Mouse (Mus musculus) kidney, embryonic 16.5 days (tissue): ENCODE results near the gene Fkbp14. TPM values are rescaled to one million over a fixed set of nuclear protein-coding genes. Genes with fewer than 3 reads are reported as not detected.

Experiments used
- ATAC-seq: fragments of 200-750 bp; cut with Nextera tagmentation; 2 replicates; pipeline ENCODE4 v1.8.0; 2017; ENCODE audit warnings: moderate TSS enrichment; ENCODE audit not compliant: low FRiP score, low TSS enrichment
- H3K27ac ChIP-seq: fragments of 300-500 bp; sonication (generic); 2 replicates; pipeline ENCODE4 v1.5.1; 2014; ENCODE audit warnings: low read length
- H3K27me3 ChIP-seq: fragments of 300-500 bp; sonication (generic); 2 replicates; pipeline ENCODE4 v1.6.1; 2014; ENCODE audit warnings: low read length, control low read depth, mixed read lengths; ENCODE audit not compliant: insufficient read depth
- H3K36me3 ChIP-seq: fragments of 300-500 bp; sonication (generic); 2 replicates; pipeline ENCODE4 v1.6.1; 2014; ENCODE audit warnings: low read length, control low read depth, mixed read lengths; ENCODE audit not compliant: insufficient read depth
- H3K4me1 ChIP-seq: fragments of 300-500 bp; sonication (generic); 2 replicates; pipeline ENCODE4 v1.6.1; 2014; ENCODE audit warnings: low read length, control low read depth, mixed read lengths; ENCODE audit not compliant: insufficient read depth
- H3K4me2 ChIP-seq: fragments of 300-500 bp; sonication (generic); replicated peaks from 2 replicates; pipeline ENCODE4 v1.6.1; 2014; ENCODE audit warnings: low read depth, low read length
- H3K4me3 ChIP-seq: fragments of 300-500 bp; sonication (generic); 2 replicates; pipeline ENCODE4 v1.5.1; 2014; ENCODE audit warnings: mild to moderate bottlenecking, low read length
- H3K9ac ChIP-seq: fragments of 300-500 bp; sonication (generic); replicated peaks from 2 replicates; pipeline ENCODE4 v1.6.1; 2014; ENCODE audit warnings: low read length
- H3K9me3 ChIP-seq: fragments of 300-500 bp; sonication (generic); 2 replicates; pipeline ENCODE4 v1.6.1; 2016; ENCODE audit warnings: low read length, control low read depth
- WGBS: fragments of 180-500 bp; shearing (Covaris S2); extraction: QIAGEN DNeasy Blood & Tissue Kit; methylation state at CpG from one replicate; pipeline ENCODE4 v1.1.7; 2014; 5-methylcytosine and 5-hydroxymethylcytosine counted together
- polyA plus RNA-seq: library from polyadenylated mRNA; unstranded; fragments of >200 nt; fragmentation: Nextera tagmentation; extraction: Ambion mirVana; gene quantifications from 2 replicates; pipeline ENCODE4 v1.2.1, GENCODE M21; 2015

Fkbp14 gene
- polyA plus RNA-seq, 1 experiment from 2014 or later = 30.9 TPM

- peak within 1 kb of the TSS; percentile 94 for H3K4me2 ChIP-seq
- no peaks in the 10 kb centered on the region for H3K36me3 ChIP-seq
- no peak within 1 kb of the TSS for H3K27ac ChIP-seq
- peak within 1 kb of the TSS; percentile 58 for H3K4me3 ChIP-seq
- peaks cover 2% of the 10 kb centered on the region; the same call in 1 of the 2 replicates for H3K27me3 ChIP-seq
- no peaks in the 10 kb centered on the region for H3K9me3 ChIP-seq
- 1% methylated on average over 60 of the region's 60 CpGs for WGBS
- H3K9ac ChIP-seq = peak within 1 kb of the TSS; percentile 58
- peaks cover 19% of the 10 kb centered on the region for H3K4me1 ChIP-seq
- ATAC-seq = peak; percentile 88
These were observed 31.2 kb downstream of the Fkbp14 start, which contains the start of gene Scrn1 for GRCm38 (mm10) chr6:54565665-54566545. Scrn1 (minus strand) TSS chr6:54566489.

GRCm38 (mm10) chr6:54565012-54565411, 32.1 kb downstream of the Fkbp14 start:
- Histone ChIP-seq H3K4me2 (peak overlapping the region; percentile 94; the same call in 1 of the 2 replicates), H3K9me3 (no peaks in the 10 kb centered on the region), H3K27me3 (peaks cover 2% of the 10 kb centered on the region; the same call in 1 of the 2 replicates), H3K9ac (no peak overlapping the region), H3K4me1 (peaks cover 19% of the 10 kb centered on the region), H3K4me3 (no peak overlapping the region), H3K27ac (no peak overlapping the region), H3K36me3 (no peaks in the 10 kb centered on the region)
- WGBS = 61% methylated on average over 3 of the region's 3 CpGs
- no peak for ATAC-seq

GRCm38 (mm10) chr6:54564506-54564991, 32.6 kb downstream of the Fkbp14 start:
- H3K9ac ChIP-seq = no peak overlapping the region
- ATAC-seq = no peak
- no peak overlapping the region for H3K27ac ChIP-seq
- H3K4me1 ChIP-seq = peaks cover 16% of the 10 kb centered on the region
- no peaks in the 10 kb centered on the region for H3K9me3 ChIP-seq
- WGBS = 82% methylated on average over 9 of the region's 9 CpGs
- peaks cover 2% of the 10 kb centered on the region; the same call in 1 of the 2 replicates for H3K27me3 ChIP-seq
- no peak overlapping the region for H3K4me3 ChIP-seq
- H3K4me2 ChIP-seq = no peak overlapping the region
- H3K36me3 ChIP-seq = no peaks in the 10 kb centered on the region

GRCm38 (mm10) chr6:54563561-54563960, 33.5 kb downstream of the Fkbp14 start:
- Histone ChIP-seq H3K4me3 (no peak overlapping the region), H3K36me3 (no peaks in the 10 kb centered on the region), H3K4me1 (peaks cover 16% of the 10 kb centered on the region), H3K27me3 (peaks cover 2% of the 10 kb centered on the region; the same call in 1 of the 2 replicates), H3K9me3 (no peaks in the 10 kb centered on the region), H3K27ac (no peak overlapping the region), H3K4me2 (no peak overlapping the region), H3K9ac (no peak overlapping the region)
- 94% methylated on average over 4 of the region's 4 CpGs for whole genome bisulfite sequencing
- no peak for ATAC-seq

GRCm38 (mm10) chr6:54562018-54562809, 34.9 kb downstream of the Fkbp14 start:
- peaks cover 2% of the 10 kb centered on the region; the same call in 1 of the 2 replicates for H3K27me3 ChIP-seq
- H3K4me3 ChIP-seq = no peak overlapping the region
- WGBS = 74% methylated on average over 16 of the region's 17 CpGs
- H3K9ac ChIP-seq = no peak overlapping the region
- peaks cover 10% of the 10 kb centered on the region; the same call in 1 of the 2 replicates for H3K4me1 ChIP-seq
- no peaks in the 10 kb centered on the region for H3K36me3 ChIP-seq
- no peaks in the 10 kb centered on the region for H3K9me3 ChIP-seq
- no peak overlapping the region for H3K27ac ChIP-seq
- no peak for ATAC-seq
- H3K4me2 ChIP-seq = no peak overlapping the region

GRCm38 (mm10) chr6:54558466-54558865, 38.6 kb downstream of the Fkbp14 start:
- Histone ChIP-seq H3K9me3 (no peaks in the 10 kb centered on the region), H3K27me3 (no peaks in the 10 kb centered on the region), H3K9ac (no peak overlapping the region), H3K4me2 (no peak overlapping the region), H3K36me3 (no peaks in the 10 kb centered on the region), H3K4me3 (no peak overlapping the region), H3K4me1 (peaks cover 8% of the 10 kb centered on the region), H3K27ac (no peak overlapping the region)
- ATAC-seq = 0 out of 2 replicates have a peak, but pooled peaks have one; percentile 51
- WGBS = 65% methylated on average over 7 of the region's 7 CpGs

GRCm38 (mm10) chr6:54557671-54558070, 39.4 kb downstream of the Fkbp14 start:
- Histone ChIP-seq H3K27me3 (no peaks in the 10 kb centered on the region), H3K36me3 (no peaks in the 10 kb centered on the region), H3K4me3 (no peak overlapping the region), H3K4me2 (no peak overlapping the region), H3K9me3 (no peaks in the 10 kb centered on the region), H3K4me1 (peaks cover 8% of the 10 kb centered on the region), H3K9ac (no peak overlapping the region), H3K27ac (no peak overlapping the region)
- WGBS = 91% methylated on average over 7 of the region's 7 CpGs
- ATAC-seq = no peak

GRCm38 (mm10) chr6:54555816-54556215, 41.3 kb downstream of the Fkbp14 start:
- Histone ChIP-seq H3K36me3 (no peaks in the 10 kb centered on the region), H3K4me2 (no peak overlapping the region), H3K9me3 (no peaks in the 10 kb centered on the region), H3K4me1 (peaks cover 14% of the 10 kb centered on the region), H3K9ac (no peak overlapping the region), H3K27me3 (no peaks in the 10 kb centered on the region), H3K4me3 (no peak overlapping the region), H3K27ac (no peak overlapping the region)
- ATAC-seq = no peak
- 40% methylated on average over 1 of the region's 1 CpGs for WGBS

GRCm38 (mm10) chr6:54554341-54555110, 42.6 kb downstream of the Fkbp14 start:
- Histone ChIP-seq H3K36me3 (no peaks in the 10 kb centered on the region), H3K9me3 (no peaks in the 10 kb centered on the region), H3K4me2 (no peak overlapping the region), H3K4me3 (no peak overlapping the region), H3K27me3 (no peaks in the 10 kb centered on the region), H3K27ac (no peak overlapping the region), H3K9ac (no peak overlapping the region), H3K4me1 (peaks cover 17% of the 10 kb centered on the region)
- 55% methylated on average over 8 of the region's 8 CpGs for whole genome bisulfite sequencing
- ATAC-seq = no peak
